Mouse (Mus musculus): Measurements from ENCODE around the gene Sbk3.

Gene Sbk3

GRCm38 (mm10) chr7:4995268-4996002 lies 24.5 kb upstream of the Sbk3 start:
- in situ Hi-C loops (cut with MboI; ENCODE audit: low pct_unique_long_range_greater_than_20kb in 1 of 2, low sequenced_read_pairs in 2 of 2, unreplicated experiment in 1 of 2), result no loop called here

DNA sequence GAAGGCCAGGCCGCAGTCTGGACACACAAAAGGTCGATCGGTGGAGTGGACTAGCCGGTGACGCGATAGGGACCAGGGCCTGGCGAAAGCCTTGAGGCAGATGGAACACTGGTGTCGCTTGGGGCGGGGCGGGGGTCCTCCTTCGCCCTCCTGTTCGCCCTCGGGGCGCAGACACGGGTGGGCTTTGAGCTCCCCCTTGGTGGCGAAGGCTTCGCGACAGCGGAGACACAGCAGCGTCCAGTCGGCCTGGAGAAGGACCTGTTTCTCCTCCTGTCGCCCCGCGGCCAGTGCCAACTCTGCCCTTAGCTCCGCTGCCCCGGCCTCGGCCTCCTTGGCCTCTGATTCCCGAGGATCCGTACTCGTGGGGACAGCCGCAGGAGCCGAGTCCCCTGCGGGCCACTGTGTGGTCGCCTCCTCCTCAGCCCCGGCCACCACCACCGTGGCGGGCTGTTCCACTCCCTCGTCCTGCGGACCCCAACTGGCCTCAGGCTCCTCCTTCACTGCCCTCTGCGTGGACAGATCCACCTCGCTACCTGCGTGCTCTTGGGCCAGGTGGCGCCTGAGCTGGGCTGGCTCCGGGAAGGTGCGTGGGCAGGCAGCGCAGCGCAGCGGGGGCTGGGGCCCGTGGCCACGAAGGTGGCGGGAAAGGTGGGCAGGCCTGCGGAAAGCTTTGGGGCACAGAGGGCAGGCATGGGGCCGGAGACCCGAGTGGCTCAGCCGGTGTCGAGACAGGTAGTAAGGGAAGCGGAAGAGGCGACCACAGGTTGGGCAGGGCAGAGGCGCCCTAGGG lies 23.2 kb upstream of the Sbk3 start:
- in situ Hi-C loops (cut with MboI; ENCODE audit: low pct_unique_long_range_greater_than_20kb in 1 of 2, low sequenced_read_pairs in 2 of 2, unreplicated experiment in 1 of 2), result no loop called here

DNA sequence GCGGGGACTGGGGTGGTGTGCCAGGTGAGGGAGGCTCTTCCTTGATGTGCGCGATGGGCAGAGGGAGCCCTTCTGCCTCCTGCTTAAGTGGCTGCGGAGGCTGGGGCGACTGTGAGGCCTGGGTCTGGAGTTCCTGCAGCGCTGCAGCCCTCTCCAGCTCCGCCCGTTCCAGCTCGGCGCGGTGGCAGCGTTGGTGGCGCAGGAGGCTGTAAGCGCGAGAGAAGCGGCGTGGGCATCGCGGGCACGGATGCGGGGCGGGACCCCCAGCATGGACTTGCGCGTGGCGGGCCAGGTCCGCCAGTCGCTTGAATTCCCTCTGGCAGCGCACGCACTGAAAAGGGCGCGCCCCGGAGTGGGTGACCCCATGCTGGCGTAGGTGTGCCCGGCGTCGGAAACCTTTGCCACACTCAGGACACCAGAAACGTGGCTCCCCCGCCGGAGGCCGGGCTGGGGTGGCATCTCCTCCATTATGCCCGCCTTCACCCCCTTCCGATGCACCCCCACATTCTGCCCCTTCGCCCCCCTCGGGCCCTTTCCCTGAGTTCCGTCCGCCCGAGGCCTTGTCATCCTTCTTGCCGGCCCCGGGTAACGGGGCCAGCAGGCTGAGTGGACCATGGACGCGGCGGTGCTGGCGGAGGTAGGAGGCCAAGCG lies 22.5 kb upstream of the Sbk3 start:
- in situ Hi-C loops (cut with MboI; ENCODE audit: low pct_unique_long_range_greater_than_20kb in 1 of 2, low sequenced_read_pairs in 2 of 2, unreplicated experiment in 1 of 2), result no loop called here

DNA sequence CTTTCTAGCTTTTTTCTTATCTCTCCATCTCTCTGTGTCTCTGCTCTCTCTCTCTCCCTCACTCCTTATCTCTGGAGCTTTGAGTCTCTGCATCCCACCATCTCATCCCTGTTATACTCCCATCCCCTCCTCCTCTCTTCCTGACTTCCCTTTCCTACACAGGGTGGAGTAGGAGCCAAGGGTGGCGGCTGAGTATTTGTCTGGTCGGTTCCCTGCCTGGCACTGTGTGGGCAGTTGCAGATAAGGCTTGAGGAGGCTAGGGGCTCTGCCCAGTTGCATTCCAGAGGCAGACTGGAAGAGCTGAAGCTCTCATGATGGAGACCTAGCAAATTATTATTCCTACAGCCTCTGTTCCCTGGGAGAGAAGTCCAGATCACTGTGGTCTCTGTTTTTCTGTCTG lies 17.3 kb upstream of the Sbk3 start:
- in situ Hi-C loops (cut with MboI; ENCODE audit: low pct_unique_long_range_greater_than_20kb in 1 of 2, low sequenced_read_pairs in 2 of 2, unreplicated experiment in 1 of 2), result no loop called here

DNA sequence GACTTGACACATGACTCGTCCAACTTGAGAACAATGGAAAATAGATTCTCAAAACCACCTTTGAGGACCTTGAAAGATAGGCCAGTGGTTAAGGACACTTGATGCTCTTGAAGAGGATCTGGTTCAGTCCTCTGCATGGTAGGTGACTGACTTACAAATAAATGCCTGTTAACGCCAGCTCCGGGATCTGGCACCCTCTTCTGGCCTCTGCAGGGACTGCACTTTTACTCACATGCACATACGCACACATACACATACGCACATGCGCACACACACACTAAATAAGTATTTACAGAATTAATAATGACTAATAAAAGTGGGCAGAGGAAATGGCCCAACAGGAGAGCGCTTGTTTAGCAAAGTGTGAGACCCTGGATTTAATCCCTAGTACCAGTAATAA lies 5.9 kb upstream of the Sbk3 start:
- in situ Hi-C loops (cut with MboI; ENCODE audit: low pct_unique_long_range_greater_than_20kb in 1 of 2, low sequenced_read_pairs in 2 of 2, unreplicated experiment in 1 of 2), result loop anchor here in 1 of 2 experiments (5.0 kb wide), 1 partner anchor 35 kb away; no protein-coding TSS in a partner anchor

DNA sequence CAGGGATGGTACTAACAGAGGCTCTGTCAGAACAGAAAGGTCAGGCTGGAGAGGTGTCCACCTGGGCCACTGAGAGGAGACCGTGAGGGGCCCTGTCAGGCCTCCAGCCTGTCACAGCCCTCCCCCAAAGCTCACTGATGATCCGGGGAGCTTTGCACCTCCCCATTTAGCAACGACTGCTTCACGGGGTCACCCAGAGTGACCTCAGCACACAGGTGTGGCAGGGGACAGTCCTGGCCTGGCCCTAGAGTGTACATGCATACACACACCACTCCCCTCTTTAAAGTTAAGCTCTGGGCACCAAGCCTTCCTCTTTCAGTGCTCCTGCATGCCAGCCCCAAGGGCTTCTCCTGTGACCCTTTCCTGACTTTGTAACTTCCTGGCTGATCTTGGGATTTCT lies 4.5 kb upstream of the Sbk3 start:
- in situ Hi-C loops (cut with MboI; ENCODE audit: low pct_unique_long_range_greater_than_20kb in 1 of 2, low sequenced_read_pairs in 2 of 2, unreplicated experiment in 1 of 2), result loop anchor here in 1 of 2 experiments (5.0 kb wide), 1 partner anchor 33 kb away; no protein-coding TSS in a partner anchor

- in situ Hi-C loops (cut with MboI; ENCODE audit: low pct_unique_long_range_greater_than_20kb in 1 of 2, low sequenced_read_pairs in 2 of 2, unreplicated experiment in 1 of 2), result no loop called here
Observed at GRCm38 (mm10) chr7:4972321-4973047, 1.5 kb upstream of the Sbk3 start.

- in situ Hi-C loops (cut with MboI; ENCODE audit: low pct_unique_long_range_greater_than_20kb in 1 of 2, low sequenced_read_pairs in 2 of 2, unreplicated experiment in 1 of 2), result no loop called here
Observed at GRCm38 (mm10) chr7:4971710-4972109, 742 bp upstream of the Sbk3 start.

GRCm38 (mm10) chr7:4964988-4965387 lies 6.0 kb downstream of the Sbk3 start:
- in situ Hi-C loops (cut with MboI; ENCODE audit: low pct_unique_long_range_greater_than_20kb in 1 of 2, low sequenced_read_pairs in 2 of 2, unreplicated experiment in 1 of 2), result no loop called here

- in situ Hi-C loops (cut with MboI; ENCODE audit: low pct_unique_long_range_greater_than_20kb in 1 of 2, low sequenced_read_pairs in 2 of 2, unreplicated experiment in 1 of 2), result no loop called here
Observed at GRCm38 (mm10) chr7:4964272-4964671, 6.7 kb downstream of the Sbk3 start, which contains the start of gene Sbk2. Gene Sbk2 (minus strand): TSS chr7:4964406.

GRCm38 (mm10) chr7:4963527-4963926 lies 7.4 kb downstream of the Sbk3 start:
- in situ Hi-C loops (cut with MboI; ENCODE audit: low pct_unique_long_range_greater_than_20kb in 1 of 2, low sequenced_read_pairs in 2 of 2, unreplicated experiment in 1 of 2), result no loop called here

DNA sequence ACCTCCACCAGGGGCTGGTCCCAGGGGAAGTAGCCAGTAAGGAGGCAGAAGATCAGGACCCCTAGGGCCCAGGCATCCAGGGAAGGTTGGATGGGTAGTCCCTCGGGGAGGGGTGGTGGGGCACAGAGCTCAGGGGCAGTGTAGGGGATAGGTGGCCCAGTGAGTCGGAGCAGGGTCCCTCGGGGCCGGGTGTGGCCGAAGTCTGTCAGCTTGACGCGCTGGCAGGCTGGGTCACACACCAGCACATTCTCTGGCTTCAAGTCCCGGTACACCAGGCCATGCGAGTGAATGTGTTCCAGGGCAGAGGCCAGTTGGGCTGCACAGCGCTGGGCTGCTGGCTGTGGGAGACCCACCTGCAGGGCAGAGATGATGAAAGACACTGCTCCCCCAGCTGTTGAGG lies 13.6 kb downstream of the Sbk3 start:
- in situ Hi-C loops (cut with MboI; ENCODE audit: low pct_unique_long_range_greater_than_20kb in 1 of 2, low sequenced_read_pairs in 2 of 2, unreplicated experiment in 1 of 2), result no loop called here

DNA sequence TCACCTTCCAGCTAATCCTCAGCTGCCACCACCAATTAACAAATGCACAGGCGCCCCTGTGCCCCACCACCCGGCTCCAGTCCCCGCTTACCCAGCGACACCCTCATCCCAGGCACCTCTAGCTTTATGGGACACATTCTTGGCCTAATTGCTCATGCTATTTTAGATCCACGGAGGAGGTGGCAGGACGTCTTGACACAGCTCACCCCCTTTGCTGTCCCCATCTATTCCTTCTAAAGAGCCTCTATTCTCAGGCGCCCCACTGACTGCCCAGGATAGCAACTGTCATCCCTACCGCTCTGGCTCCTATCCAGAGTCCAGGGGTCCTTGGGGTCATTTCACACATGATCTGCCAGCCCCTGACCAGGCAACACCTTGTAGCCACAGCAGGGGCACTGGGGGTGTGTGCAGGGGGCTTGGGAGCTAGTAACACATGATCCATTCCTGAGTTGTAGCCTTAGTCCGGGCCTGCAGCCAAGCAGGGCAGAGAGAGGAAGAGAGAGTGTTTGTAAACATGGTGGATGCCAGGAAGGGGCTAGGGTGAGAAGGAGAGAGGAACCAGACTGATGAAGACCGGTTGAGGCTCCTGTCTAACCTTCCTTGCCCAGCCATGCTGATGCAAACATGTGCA lies 17.0 kb downstream of the Sbk3 start:
- in situ Hi-C loops (cut with MboI; ENCODE audit: low pct_unique_long_range_greater_than_20kb in 1 of 2, low sequenced_read_pairs in 2 of 2, unreplicated experiment in 1 of 2), result no loop called here

DNA sequence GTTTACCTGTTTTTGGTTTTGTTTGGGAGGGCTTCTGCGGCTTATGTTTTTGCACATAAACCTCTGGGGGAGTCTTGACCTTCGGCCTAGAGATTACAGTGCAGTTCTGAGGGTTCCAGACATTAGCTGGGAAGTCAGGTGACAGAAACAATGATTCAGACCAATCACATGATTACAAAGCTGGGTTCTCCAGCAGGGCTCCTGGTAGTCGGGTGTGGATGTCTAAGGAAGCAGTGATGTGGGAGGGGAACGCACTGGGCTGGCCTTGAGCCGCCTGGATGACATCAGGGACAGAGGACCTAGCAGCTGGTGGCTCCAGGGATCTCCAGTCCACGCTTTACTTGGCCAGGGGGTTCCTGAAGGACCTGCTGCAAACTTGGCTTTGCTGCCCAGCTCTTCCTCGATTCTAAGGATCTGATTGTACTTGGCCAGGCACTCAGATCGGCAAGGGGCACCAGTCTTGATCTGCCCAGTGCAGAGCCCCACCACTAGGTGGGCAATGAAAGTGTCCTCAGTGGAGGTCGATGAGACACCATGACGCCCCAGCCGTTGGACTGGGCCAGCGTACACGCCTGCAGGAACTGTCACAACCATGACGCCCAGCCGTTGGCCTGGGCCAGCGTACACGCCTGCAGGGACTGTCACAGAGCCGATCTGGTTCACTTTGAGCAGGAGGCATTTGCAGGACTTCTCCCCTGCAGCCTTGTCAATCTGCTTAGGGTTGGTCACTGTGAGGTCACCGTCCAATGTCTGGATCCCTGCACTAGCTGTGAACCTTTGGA lies 20.2 kb downstream of the Sbk3 start:
- in situ Hi-C loops (cut with MboI; ENCODE audit: low pct_unique_long_range_greater_than_20kb in 1 of 2, low sequenced_read_pairs in 2 of 2, unreplicated experiment in 1 of 2), result no loop called here

GRCm38 (mm10) chr7:4948386-4948785 lies 22.6 kb downstream of the Sbk3 start:
- in situ Hi-C loops (cut with MboI; ENCODE audit: low pct_unique_long_range_greater_than_20kb in 1 of 2, low sequenced_read_pairs in 2 of 2, unreplicated experiment in 1 of 2), result loop anchor here in 1 of 2 experiments (10.0 kb wide), 1 partner anchor 394 kb away; no protein-coding TSS in a partner anchor

DNA sequence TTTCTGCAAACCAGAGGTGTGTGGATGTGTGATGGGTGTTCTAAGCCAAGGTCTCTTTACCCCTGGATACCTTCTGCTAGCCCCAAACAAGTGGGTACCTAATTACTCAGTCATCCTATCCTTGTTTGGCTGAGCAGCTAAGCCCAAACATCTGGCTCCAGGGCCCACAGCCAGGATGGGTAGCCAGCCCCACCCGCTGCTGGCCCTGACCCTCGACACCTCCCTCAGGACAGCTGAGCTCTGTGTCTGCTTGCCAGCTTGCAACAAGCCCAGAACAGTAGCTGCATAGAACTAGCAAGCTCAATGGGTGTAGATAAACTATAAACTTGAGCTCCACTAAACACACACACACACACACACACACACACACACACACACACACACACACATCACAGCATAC lies 23.1 kb downstream of the Sbk3 start:
- in situ Hi-C loops (cut with MboI; ENCODE audit: low pct_unique_long_range_greater_than_20kb in 1 of 2, low sequenced_read_pairs in 2 of 2, unreplicated experiment in 1 of 2), result loop anchor here in 1 of 2 experiments (10.0 kb wide), 1 partner anchor 393 kb away; no protein-coding TSS in a partner anchor

DNA sequence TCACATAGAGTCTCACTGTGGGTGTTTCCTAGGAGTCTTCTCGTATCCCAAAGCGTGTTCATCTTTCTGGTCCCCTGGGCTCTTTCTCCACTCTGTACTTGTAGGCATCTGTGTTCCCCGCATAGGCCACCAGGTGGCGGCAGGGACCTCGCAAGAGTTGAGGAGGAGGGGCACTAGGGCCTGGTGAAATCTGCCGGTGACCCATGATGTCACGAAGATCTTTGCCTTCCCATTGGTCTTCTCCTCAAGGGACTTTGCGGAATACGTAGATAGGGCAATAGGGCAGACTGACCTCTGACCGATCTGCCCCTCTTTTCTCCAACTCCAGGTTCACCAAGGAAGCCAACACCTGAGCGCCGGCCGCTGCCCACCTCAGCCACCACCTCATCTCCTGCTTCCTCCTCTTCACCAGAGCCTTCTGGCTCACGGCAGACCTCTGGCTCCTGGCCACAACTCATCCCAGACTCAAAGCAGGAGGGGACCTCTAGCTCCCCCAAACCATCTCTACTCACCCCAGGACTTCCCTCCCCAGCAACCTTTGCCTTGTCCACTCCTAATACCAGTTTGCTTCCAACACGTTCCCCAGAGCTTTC lies 27.6 kb downstream of the Sbk3 start:
- in situ Hi-C loops (cut with MboI; ENCODE audit: low pct_unique_long_range_greater_than_20kb in 1 of 2, low sequenced_read_pairs in 2 of 2, unreplicated experiment in 1 of 2), result loop anchor here (5.0 to 10.0 kb wide), 3 partner anchors 34 to 389 kb away; no protein-coding TSS in a partner anchor
